Mouse (Mus musculus): ENCODE results near the gene Sult6b2.

DNA sequence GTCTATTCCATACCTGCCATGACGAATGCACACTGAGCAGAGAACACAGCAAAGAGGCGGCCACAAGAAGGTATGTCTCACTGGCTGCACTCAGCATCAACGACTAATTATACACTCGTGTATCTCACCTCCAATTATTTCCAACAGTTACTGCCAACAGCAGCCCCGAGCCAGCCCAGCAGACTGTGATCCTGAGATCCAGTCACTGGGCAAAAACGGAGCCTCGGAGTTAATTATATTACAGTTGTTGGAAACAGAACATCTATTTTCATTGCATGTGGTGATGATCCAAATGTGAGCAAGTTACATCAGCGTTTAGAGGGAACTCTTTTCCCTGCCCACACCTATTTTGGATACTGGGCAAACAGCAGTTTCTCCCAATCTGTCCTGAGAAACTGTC lies 46.1 kb upstream of the Sult6b2 start:
- TF ChIP-seq GATA1 (IDR thresholded peaks at IDR 0.05; ENCODE audit: borderline replicate concordance, low read length) (no peak), FLI1 (IDR thresholded peaks at IDR 0.05; ENCODE audit: low read length) (no peak)
